Mouse (Mus musculus): ENCODE results near the gene Rasgrp2.
A peak's percentile ranks its signal among the peaks of the same experiment; 100 is the strongest.

Rasgrp2 gene

GRCm38 (mm10) chr19:6399285-6400095 is at the start of gene Rasgrp2:
TSS of gene Rasgrp2 (plus strand) at chr19:6399340.
- no peak for DNase-seq (ENCODE audit: low spot score in 2 of 2)

GRCm38 (mm10) chr19:6351431-6352106 is 47.6 kb upstream of the Rasgrp2 start:
- DNase-seq (ENCODE audit: low spot score in 2 of 2): no peak

- DNase-seq (ENCODE audit: low spot score in 2 of 2): no peak
These were observed 47.0 kb upstream of the Rasgrp2 start for GRCm38 (mm10) chr19:6352107-6352505.

DNA sequence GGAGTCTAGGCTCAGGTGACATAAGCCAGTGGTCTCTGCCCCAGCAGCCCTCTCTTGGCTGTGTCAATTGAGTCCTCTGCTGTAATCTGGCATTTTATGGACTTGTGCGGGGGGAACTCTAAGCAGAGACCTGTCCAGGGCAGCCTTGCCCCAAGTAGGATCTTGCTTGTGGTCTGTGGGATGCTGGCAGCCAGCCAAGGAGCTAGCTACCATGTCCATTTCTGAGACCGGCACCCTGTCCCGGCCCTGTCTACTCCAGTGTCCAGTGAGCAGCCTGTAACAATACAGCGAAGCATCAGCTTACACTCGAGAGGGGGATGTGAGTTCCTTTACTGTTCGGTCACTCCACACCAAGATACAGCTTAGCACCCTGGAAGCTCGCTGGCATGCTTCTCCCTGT is 45.1 kb upstream of the Rasgrp2 start:
- no peak for DNase-seq (ENCODE audit: low spot score in 2 of 2)

- no peak for DNase-seq (ENCODE audit: low spot score in 2 of 2)
These were observed 37.8 kb upstream of the Rasgrp2 start for GRCm38 (mm10) chr19:6361291-6361690.

DNA sequence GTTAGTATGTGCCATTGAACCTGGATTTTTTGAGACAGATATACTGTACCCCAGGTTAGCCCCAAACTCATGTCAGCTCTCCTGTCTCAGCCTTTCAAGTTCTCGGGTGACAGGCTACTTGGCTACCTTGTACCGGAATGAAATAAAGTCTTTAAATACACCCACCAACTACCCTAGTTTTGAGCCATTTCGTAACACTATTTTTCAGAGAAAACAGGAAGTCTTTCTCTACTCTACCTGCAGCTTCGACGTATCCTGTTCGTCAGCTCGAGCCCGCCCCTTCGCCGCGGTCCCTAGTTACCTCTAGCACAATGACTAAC is 36.1 kb upstream of the Rasgrp2 start:
- DNase-seq (ENCODE audit: low spot score in 2 of 2): no peak

- peak; percentile 98 to 100 for DNase-seq (ENCODE audit: low spot score in 2 of 2)
These were observed 35.5 kb upstream of the Rasgrp2 start, which contains the start of gene Sf1 for GRCm38 (mm10) chr19:6363411-6364240. TSS of gene Sf1 (plus strand) at chr19:6363690.

GRCm38 (mm10) chr19:6364317-6364725 is 34.8 kb upstream of the Rasgrp2 start:
- peak; percentile 86 to 88 for DNase-seq (ENCODE audit: low spot score in 2 of 2)

DNA sequence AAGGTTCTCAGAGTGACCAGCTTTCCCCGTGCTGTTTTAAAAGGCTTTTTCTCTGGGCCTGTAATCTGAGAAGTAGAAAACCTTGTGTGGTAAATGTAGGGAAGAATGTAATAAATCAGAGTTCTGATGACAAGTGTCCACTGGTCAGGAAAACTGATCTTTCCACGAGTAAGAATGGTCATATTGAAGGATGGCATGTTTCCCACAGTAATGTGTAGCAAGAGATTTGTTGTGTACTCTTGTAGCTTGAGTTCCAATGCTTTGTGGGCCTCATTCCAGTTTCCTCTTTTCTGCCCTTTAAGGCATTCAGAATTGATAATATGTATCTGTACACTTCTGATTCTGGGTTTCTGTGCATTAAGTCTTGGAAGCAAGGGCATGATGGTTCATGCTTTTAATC is 34.3 kb upstream of the Rasgrp2 start:
- DNase-seq (ENCODE audit: low spot score in 2 of 2): no peak

GRCm38 (mm10) chr19:6370175-6370574 is 29.0 kb upstream of the Rasgrp2 start:
- no peak for DNase-seq (ENCODE audit: low spot score in 2 of 2)

DNA sequence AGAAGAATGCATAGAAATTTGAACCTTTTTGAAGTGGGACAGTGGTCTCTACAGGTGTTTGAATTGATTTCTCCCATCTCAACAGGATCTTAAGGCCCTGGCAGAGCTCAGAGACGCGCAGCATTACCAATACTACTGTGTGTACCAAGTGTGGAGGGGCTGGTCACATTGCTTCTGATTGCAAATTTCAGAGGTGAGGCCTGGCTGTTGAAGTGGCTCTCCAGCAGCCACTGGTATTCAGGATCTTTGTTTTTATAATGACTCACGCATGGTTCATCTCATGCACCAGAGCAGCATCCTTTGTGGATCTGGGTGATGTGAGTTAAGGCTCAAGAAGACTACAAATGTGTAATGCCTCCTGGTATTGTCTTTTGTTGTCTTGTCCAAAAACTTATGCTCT is 26.7 kb upstream of the Rasgrp2 start:
- DNase-seq (ENCODE audit: low spot score in 2 of 2): no peak

GRCm38 (mm10) chr19:6373539-6374400 is 25.4 kb upstream of the Rasgrp2 start:
- DNase-seq (ENCODE audit: low spot score in 2 of 2): peak; percentile 34 to 72

GRCm38 (mm10) chr19:6374571-6374970 is 24.6 kb upstream of the Rasgrp2 start:
- DNase-seq (ENCODE audit: low spot score in 2 of 2): no peak

GRCm38 (mm10) chr19:6375423-6376254 is 23.5 kb upstream of the Rasgrp2 start:
- DNase-seq (ENCODE audit: low spot score in 2 of 2): no peak

- DNase-seq (ENCODE audit: low spot score in 2 of 2): no peak
These were observed 22.9 kb upstream of the Rasgrp2 start for GRCm38 (mm10) chr19:6376255-6376564.

DNA sequence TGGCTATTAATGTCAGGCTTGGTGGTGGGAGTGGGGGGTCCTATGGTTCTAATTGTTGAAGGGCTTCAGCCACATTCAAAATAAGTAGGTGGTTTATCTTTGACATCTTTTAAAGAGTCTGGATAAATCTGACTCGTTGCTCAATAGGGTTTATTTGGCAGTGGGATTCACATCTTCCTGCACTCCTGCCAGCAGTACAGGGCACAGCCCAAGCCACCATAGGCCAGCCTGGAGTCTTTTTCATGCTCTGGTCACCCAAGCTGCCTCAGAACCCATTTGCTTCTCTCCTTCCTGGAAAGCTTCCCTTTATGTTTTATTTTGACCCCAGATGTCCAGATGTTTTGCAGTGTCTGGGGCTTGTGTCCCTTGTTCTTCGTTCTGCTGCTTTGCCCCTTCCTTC is 22.5 kb upstream of the Rasgrp2 start:
- no peak for DNase-seq (ENCODE audit: low spot score in 2 of 2)

DNA sequence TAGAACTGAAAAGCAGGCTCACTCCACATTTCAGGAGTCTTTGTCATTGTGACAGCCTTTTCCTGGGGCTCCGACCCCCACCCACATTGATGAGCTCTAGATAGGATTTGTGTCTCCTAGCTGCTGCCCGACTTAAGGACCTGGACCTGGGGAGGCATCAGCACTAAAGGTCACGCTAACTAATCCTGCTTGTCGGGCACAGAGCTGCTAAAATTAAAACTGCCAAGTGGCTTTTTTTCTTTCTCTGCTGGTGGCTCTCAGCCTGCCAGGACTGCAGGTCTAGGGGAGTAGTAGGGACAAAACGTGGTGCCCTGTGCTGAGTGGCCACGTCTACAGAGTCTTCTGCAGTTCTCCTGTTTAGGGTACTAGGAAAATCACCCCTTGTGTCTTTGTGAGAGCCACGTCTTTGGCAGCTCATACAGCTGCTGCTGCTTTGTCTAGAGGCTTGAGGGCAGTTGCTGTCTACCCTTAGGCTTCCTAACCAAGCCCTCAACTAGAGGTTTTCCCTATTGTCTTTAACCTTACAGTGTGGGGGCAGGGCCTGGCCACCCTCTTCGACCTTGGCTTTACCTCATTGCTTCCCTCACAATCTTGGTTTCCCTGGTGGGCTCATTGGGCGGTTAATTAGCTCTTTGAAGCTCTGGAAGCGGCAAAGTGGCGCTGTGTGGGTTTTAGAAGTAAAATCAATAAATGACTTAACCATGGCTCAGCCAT is 21.7 kb upstream of the Rasgrp2 start:
- no peak for DNase-seq (ENCODE audit: low spot score in 2 of 2)

DNA sequence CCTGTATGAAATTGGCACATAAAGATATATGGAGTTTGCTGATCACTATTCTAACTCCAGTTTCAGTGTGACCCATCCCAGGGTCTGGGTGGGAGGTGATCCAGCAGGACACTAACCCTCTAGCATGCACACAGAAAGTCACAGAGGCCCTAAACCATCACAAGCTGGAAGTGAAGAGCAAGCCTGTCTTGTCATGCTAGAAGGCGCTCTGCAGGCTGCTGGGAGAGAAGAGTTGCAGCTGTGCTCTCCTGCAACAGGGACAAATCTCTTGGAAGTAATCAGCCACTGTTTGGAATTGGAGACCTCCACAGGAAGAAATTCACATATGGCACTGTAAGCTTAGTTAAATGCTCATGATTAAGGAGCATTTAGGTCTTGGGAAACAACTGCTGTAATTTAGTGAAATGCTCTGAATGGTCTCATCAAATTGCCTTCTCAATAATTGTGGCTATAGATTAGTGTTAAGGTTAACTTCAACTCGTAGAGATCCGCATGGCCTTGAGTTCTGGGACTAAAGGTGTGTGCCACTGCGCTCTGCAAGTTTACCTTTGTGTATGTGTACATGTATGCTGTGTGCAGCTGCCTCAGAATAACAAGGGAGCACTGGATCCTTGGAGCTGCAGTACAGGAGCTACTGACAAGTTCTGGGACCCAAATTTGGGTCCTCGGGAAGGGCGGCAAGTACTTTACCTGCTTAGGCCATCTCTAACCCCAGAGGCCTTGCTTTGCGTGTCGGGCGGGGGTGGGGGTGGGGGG is 18.6 kb upstream of the Rasgrp2 start:
- no peak for DNase-seq (ENCODE audit: low spot score in 2 of 2)

DNA sequence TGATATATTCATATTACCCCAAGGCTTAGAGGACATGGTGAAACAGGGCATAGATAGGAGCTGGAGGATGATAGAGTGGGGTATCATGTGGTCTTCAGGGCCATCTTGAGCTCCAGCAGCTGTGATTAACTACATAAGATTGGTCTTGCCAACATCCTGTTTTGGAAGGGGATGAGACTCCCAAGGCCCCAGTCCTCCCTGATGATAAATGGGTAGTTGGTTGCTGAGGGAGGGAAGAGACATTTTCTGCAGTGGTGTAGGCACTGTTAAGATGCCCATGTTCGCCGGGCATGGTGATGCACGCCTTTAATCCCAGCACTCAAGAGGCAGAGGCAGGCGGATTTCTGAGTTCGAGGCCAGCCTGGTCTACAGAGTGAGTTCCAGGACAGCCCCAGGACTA is 17.9 kb upstream of the Rasgrp2 start:
- no peak for DNase-seq (ENCODE audit: low spot score in 2 of 2)
